Comparison of ENCODE assay signal across 9 mouse cellular contexts in genomic region chr3:57470326-57470725, GRCm38 (mm10). TPM values are rescaled to one million over a fixed set of nuclear protein-coding genes. Genes with fewer than 3 reads are reported as not detected.
DNase-seq lines count a peak whose midpoint lies in the region; ATAC-seq and TF ChIP-seq lines count a peak whose summit lies in the region.
"Had no signal": no experiment of that assay in that cellular context is flagged by ENCODE, and none has a peak within 500 bp of the region (broad histone marks: within the 10 kb centered on the region; RNA-seq: fewer than 3 reads in every experiment).

No protein-coding gene starts in this region.

- WGBS in liver, adult 2 months = 50% methylated on average over 5 of the region's 5 CpGs
- 47% methylated on average over 5 of the region's 5 CpGs for WGBS in liver, embryonic 11.5 days
- WGBS in embryonic facial prominence, embryonic 12.5 days = 26% methylated on average over 5 of the region's 5 CpGs
- 7% methylated on average over 5 of the region's 5 CpGs for WGBS in kidney, adult 2 months
- WGBS in lung, embryonic 15.5 days = 4% methylated on average over 5 of the region's 5 CpGs

- no peaks in the 10 kb centered on the region for H3K27me3 ChIP-seq in liver, adult 2 months (ENCODE audit: control insufficient read depth, insufficient read depth, low read length)
- H3K27me3 ChIP-seq in liver, embryonic 11.5 days (replicated peaks; ENCODE audit: control insufficient read depth, insufficient read depth, low read length) = no peaks in the 10 kb centered on the region
- no peaks in the 10 kb centered on the region for H3K27me3 ChIP-seq in embryonic facial prominence, embryonic 12.5 days
- no peaks in the 10 kb centered on the region for H3K27me3 ChIP-seq in kidney, adult 2 months (replicated peaks; ENCODE audit: control insufficient read depth, insufficient read depth, low read length)
- H3K27me3 ChIP-seq in lung, embryonic 15.5 days = no peaks in the 10 kb centered on the region
- H3K27me3 ChIP-seq: liver, embryonic 15.5 days had no signal

- no peak overlapping the region for H3K9ac ChIP-seq in liver, adult 2 months (ENCODE audit: low read depth, low read length)
- H3K9ac ChIP-seq in liver, embryonic 11.5 days (ENCODE audit: low read depth, low read length) = no peak overlapping the region
- H3K9ac ChIP-seq in embryonic facial prominence, embryonic 12.5 days = no peak overlapping the region; the same call in 1 of the 2 replicates
- H3K9ac ChIP-seq in lung, embryonic 15.5 days = no peak overlapping the region
- H3K9ac ChIP-seq: liver, embryonic 15.5 days had no signal

- H3K4me1 ChIP-seq in liver, adult 2 months (ENCODE audit: control insufficient read depth, insufficient read depth, low read length) = peaks cover 2% of the 10 kb centered on the region; the same call in 1 of the 2 replicates
- peaks cover 2% of the 10 kb centered on the region; the same call in 1 of the 2 replicates for H3K4me1 ChIP-seq in liver, embryonic 11.5 days (replicated peaks; ENCODE audit: control insufficient read depth, insufficient read depth, low read length)
- peaks cover 30% of the 10 kb centered on the region for H3K4me1 ChIP-seq in embryonic facial prominence, embryonic 12.5 days
- peaks cover 27% of the 10 kb centered on the region for H3K4me1 ChIP-seq in kidney, adult 2 months (ENCODE audit: control insufficient read depth, insufficient read depth, low read length)
- H3K4me1 ChIP-seq in lung, embryonic 15.5 days = peaks cover 41% of the 10 kb centered on the region
- H3K4me1 ChIP-seq: liver, embryonic 15.5 days had no signal

- no peak for ATAC-seq in liver, embryonic 11.5 days (replicated peaks; ENCODE audit: low FRiP score)
- peak; percentile 50; the same call in 1 of the 2 replicates for ATAC-seq in embryonic facial prominence, embryonic 12.5 days (ENCODE audit: insufficient number of reproducible peaks, insufficient read depth, low FRiP score, low TSS enrichment)
- ATAC-seq in lung, embryonic 15.5 days (ENCODE audit: borderline replicate concordance, extremely low read depth, low FRiP score, low TSS enrichment) = peak; percentile 47; the same call in 1 of the 2 replicates

- DNase-seq in liver, adult 2 months (ENCODE audit: extremely low read depth, low read depth, low spot score) = peak; percentile 75
- DNase-seq in liver, embryonic 11.5 days (ENCODE audit: low spot score) = no peak
- DNase-seq in heart, adult 9 months (ENCODE audit: low spot score in 2 of 2) = peak; percentile 57 to 80
- peak; percentile 84 for DNase-seq in kidney, adult 2 months
- peak; percentile 76 for DNase-seq in retina, postnatal 1 day
- no peak for DNase-seq in T-cell, adult 2 months (ENCODE audit: low spot score)

- no peaks in the 10 kb centered on the region for H3K36me3 ChIP-seq in liver, adult 2 months (ENCODE audit: control insufficient read depth, insufficient read depth, low read length)
- no peaks in the 10 kb centered on the region for H3K36me3 ChIP-seq in liver, embryonic 11.5 days (ENCODE audit: control insufficient read depth, insufficient read depth, low read length)
- no peaks in the 10 kb centered on the region for H3K36me3 ChIP-seq in embryonic facial prominence, embryonic 12.5 days
- H3K36me3 ChIP-seq in kidney, adult 2 months (ENCODE audit: control insufficient read depth, insufficient read depth, low read length) = no peaks in the 10 kb centered on the region
- H3K36me3 ChIP-seq in lung, embryonic 15.5 days = no peaks in the 10 kb centered on the region
- H3K36me3 ChIP-seq: liver, embryonic 15.5 days had no signal

- peaks cover 3% of the 10 kb centered on the region; the same call in 1 of the 2 replicates for H3K79me2 ChIP-seq in liver, adult 2 months (ENCODE audit: control insufficient read depth, insufficient read depth, low read length)

- no peak overlapping the region for H3K4me2 ChIP-seq in liver, embryonic 11.5 days
- no peak overlapping the region; the same call in 1 of the 2 replicates for H3K4me2 ChIP-seq in embryonic facial prominence, embryonic 12.5 days (replicated peaks)
- peak overlapping the region; percentile 37 for H3K4me2 ChIP-seq in lung, embryonic 15.5 days

- no peak overlapping the region for H3K27ac ChIP-seq in liver, adult 2 months (replicated peaks; ENCODE audit: insufficient read depth, low read depth, low read length)
- no peak overlapping the region for H3K27ac ChIP-seq in liver, embryonic 11.5 days (ENCODE audit: low read depth, low read length)
- peak overlapping the region; percentile 83 for H3K27ac ChIP-seq in embryonic facial prominence, embryonic 12.5 days
- H3K27ac ChIP-seq in kidney, adult 2 months (ENCODE audit: insufficient read depth, low read depth, low read length) = peak overlapping the region; percentile 86
- peak overlapping the region; percentile 86 for H3K27ac ChIP-seq in lung, embryonic 15.5 days
- H3K27ac ChIP-seq: liver, embryonic 15.5 days had no signal

- peak; percentile 64 for TF ChIP-seq CTCF in liver, adult 2 months (IDR thresholded peaks at IDR 0.05; ENCODE audit: low read depth, low read length)
- peak; percentile 85 for TF ChIP-seq CTCF in kidney, adult 2 months (conservative IDR thresholded peaks at IDR 0.05; ENCODE audit: insufficient read depth, insufficient read length, low read depth, low read length)

- H3K4me3 ChIP-seq in liver, adult 2 months (ENCODE audit: insufficient read depth, low read depth, low read length) = no peak overlapping the region
- H3K4me3 ChIP-seq in liver, embryonic 11.5 days (ENCODE audit: low read depth, low read length) = no peak overlapping the region
- H3K4me3 ChIP-seq in embryonic facial prominence, embryonic 12.5 days = no peak overlapping the region
- no peak overlapping the region for H3K4me3 ChIP-seq in kidney, adult 2 months (ENCODE audit: insufficient read depth, low read depth, low read length)
- no peak overlapping the region for H3K4me3 ChIP-seq in lung, embryonic 15.5 days
- H3K4me3 ChIP-seq: liver, embryonic 15.5 days had no signal

- no peaks in the 10 kb centered on the region for H3K9me3 ChIP-seq in liver, embryonic 11.5 days (ENCODE audit: control insufficient read depth, low read length)
- no peaks in the 10 kb centered on the region for H3K9me3 ChIP-seq in embryonic facial prominence, embryonic 12.5 days
- H3K9me3 ChIP-seq in lung, embryonic 15.5 days = no peaks in the 10 kb centered on the region
- H3K9me3 ChIP-seq: liver, embryonic 15.5 days had no signal

- TF ChIP-seq POLR2A in liver, adult 2 months (IDR thresholded peaks at IDR 0.05; ENCODE audit: extremely low read depth, insufficient read depth, low read length) = no peak
- no peak for TF ChIP-seq POLR2A in kidney, adult 2 months (IDR thresholded peaks at IDR 0.05; ENCODE audit: low read depth, low read length)

RNA-seq across cellular contexts. Expression of gene Tm4sf4, which starts 45.2 kb away (rescaled TPM):
- 144 and 193 TPM in 2 replicates for total RNA-seq in liver, adult 2 months (2014; rRNA removed)
- polyA plus RNA-seq in liver, adult 2 months (2012; rRNA removed) = 99.2 and 131 TPM in 2 replicates
- polyA plus RNA-seq in liver, embryonic 11.5 days (2014; fragmentation: Nextera tagmentation; extraction: Ambion mirVana) = 13.7 and 15.8 TPM in 2 replicates
- polyA plus RNA-seq in embryonic facial prominence, embryonic 12.5 days (2016; fragmentation: Nextera tagmentation; extraction: Ambion mirVana) = not detected in 2 replicates
- 0.30 and 0.70 TPM in 2 replicates for polyA plus RNA-seq in kidney, adult 2 months (2012; rRNA removed)
- polyA plus RNA-seq in lung, embryonic 15.5 days (2015; fragmentation: Nextera tagmentation; extraction: Ambion mirVana) = 0.41 and 0.52 TPM in 2 replicates

Comparison
In these comparisons a context has a peak if more than half of its experiments do, and no peak if none do; other contexts are left out.
1. DNase-seq: peak in liver, adult 2 months (single experiment), heart, adult 9 months (2 of 2), kidney, adult 2 months (single experiment) and retina, postnatal 1 day (single experiment); none in liver, embryonic 11.5 days (single experiment) and T-cell, adult 2 months (single experiment).
2. H3K27ac ChIP-seq: peak in embryonic facial prominence, embryonic 12.5 days (single experiment), kidney, adult 2 months (single experiment) and lung, embryonic 15.5 days (single experiment); none in liver, adult 2 months (single experiment) and liver, embryonic 11.5 days (single experiment).